Mouse (Mus musculus) layer of hippocampus, postnatal 36 days (tissue): ENCODE measurements at regions not wholly inside any gene's neighbourhood (a gene's known extent, or its start where the extent isn't known, plus 50 kb on each side); places are given as distances from the start of the nearest gene placed in this dataset.

Source experiments
- DNase-seq, 2 experiments: peaks; one replicate each; pipeline ENCODE4 v3.0.0; 2022

GRCm38 (mm10) chr3:38207867-38208266 is 276.8 kb downstream of the Ankrd50 start:
- no peak for DNase-seq

- peak in 1 of 2 experiments; percentile 46 for DNase-seq
Observed at GRCm38 (mm10) chr3:38201861-38202656, 282.6 kb downstream of the Ankrd50 start.

- DNase-seq: no peak
Observed at GRCm38 (mm10) chr3:38194001-38194400, 290.6 kb downstream of the Ankrd50 start.

- no peak for DNase-seq
Observed at GRCm38 (mm10) chr3:38187406-38187896, 297.2 kb downstream of the Ankrd50 start.

GRCm38 (mm10) chr3:38186503-38186902 is 298.1 kb downstream of the Ankrd50 start:
- DNase-seq: no peak

GRCm38 (mm10) chr3:38178295-38178694 is 306.3 kb downstream of the Ankrd50 start:
- DNase-seq: no peak

GRCm38 (mm10) chr3:38175946-38176345 is 308.7 kb downstream of the Ankrd50 start:
- no peak for DNase-seq

GRCm38 (mm10) chr3:38174735-38175280 is 309.8 kb downstream of the Ankrd50 start:
- no peak for DNase-seq

GRCm38 (mm10) chr3:38152408-38152807 is 332.2 kb downstream of the Ankrd50 start:
- DNase-seq: no peak

GRCm38 (mm10) chr3:38151821-38152220 is 332.8 kb downstream of the Ankrd50 start:
- DNase-seq: no peak

- DNase-seq: no peak
Observed at GRCm38 (mm10) chr3:38146663-38147062, 338.0 kb downstream of the Ankrd50 start.

GRCm38 (mm10) chr3:38145444-38145843 is 339.2 kb downstream of the Ankrd50 start:
- no peak for DNase-seq

- no peak for DNase-seq
Observed at GRCm38 (mm10) chr3:38144650-38145049, 340.0 kb downstream of the Ankrd50 start.

- DNase-seq: peak in 1 of 2 experiments; percentile 26
Observed at GRCm38 (mm10) chr3:38143147-38143883, 341.3 kb downstream of the Ankrd50 start.

GRCm38 (mm10) chr3:38139387-38139786 is 345.3 kb downstream of the Ankrd50 start:
- peak in 1 of 2 experiments; percentile 21 for DNase-seq

GRCm38 (mm10) chr3:38138014-38138413 is 346.6 kb downstream of the Ankrd50 start:
- no peak for DNase-seq

- no peak for DNase-seq
Observed at GRCm38 (mm10) chr3:38135808-38136214, 348.8 kb downstream of the Ankrd50 start.

GRCm38 (mm10) chr3:38134425-38134824 is 350.2 kb downstream of the Ankrd50 start:
- DNase-seq: no peak

- no peak for DNase-seq
Observed at GRCm38 (mm10) chr3:38131887-38132220, 352.8 kb downstream of the Ankrd50 start.

- DNase-seq: no peak
Observed at GRCm38 (mm10) chr3:38131176-38131886, 353.3 kb downstream of the Ankrd50 start.

- no peak for DNase-seq
Observed at GRCm38 (mm10) chr3:38130088-38130487, 354.6 kb downstream of the Ankrd50 start.

- no peak for DNase-seq
Observed at GRCm38 (mm10) chr3:38129167-38129500, 355.5 kb downstream of the Ankrd50 start.
